Comparison of ENCODE assay signal across 8 mouse cellular contexts in genomic region chr10:4391851-4392250, GRCm38 (mm10). TPM values are rescaled to one million over a fixed set of nuclear protein-coding genes. Genes with fewer than 3 reads are reported as not detected.
DNase-seq lines count a peak whose midpoint lies in the region; ATAC-seq and TF ChIP-seq lines count a peak whose summit lies in the region.

No protein-coding gene starts in this region.

- in situ Hi-C loops in ES-E14 (cut with MboI; ENCODE audit: low sequenced_read_pairs in 2 of 2, unreplicated experiment in 2 of 2) = no loop called here

- H3K4me2 ChIP-seq in intestine, postnatal 0 days (replicated peaks; ENCODE audit: low read depth) = no peak overlapping the region
- no peak overlapping the region for H3K4me2 ChIP-seq in intestine, embryonic 15.5 days (replicated peaks)
- H3K4me2 ChIP-seq in hindbrain, postnatal 0 days (ENCODE audit: low read depth, low read length) = peak overlapping the region; percentile 25

- no peaks in the 10 kb centered on the region for H3K9me3 ChIP-seq in intestine, postnatal 0 days (ENCODE audit: control insufficient read depth)
- H3K9me3 ChIP-seq in intestine, embryonic 15.5 days = no peaks in the 10 kb centered on the region
- no peaks in the 10 kb centered on the region for H3K9me3 ChIP-seq in ES-E14 (ENCODE audit: control insufficient read depth, insufficient read depth, low read depth, low read length)
- H3K9me3 ChIP-seq in hindbrain, postnatal 0 days (ENCODE audit: low read length) = no peaks in the 10 kb centered on the region
- no peaks in the 10 kb centered on the region for H3K9me3 ChIP-seq in megakaryocyte, embryonic 14.5 days

- no peaks in the 10 kb centered on the region for H3K27me3 ChIP-seq in intestine, postnatal 0 days (replicated peaks; ENCODE audit: control insufficient read depth, insufficient read depth, low read length)
- H3K27me3 ChIP-seq in intestine, embryonic 15.5 days (replicated peaks) = no peaks in the 10 kb centered on the region
- no peaks in the 10 kb centered on the region for H3K27me3 ChIP-seq in hindbrain, postnatal 0 days (ENCODE audit: insufficient read depth, low read length)
- no peaks in the 10 kb centered on the region for H3K27me3 ChIP-seq in megakaryocyte, embryonic 14.5 days (replicated peaks)

- H3K4me3 ChIP-seq in intestine, postnatal 0 days (ENCODE audit: low read depth, low read length) = no peak overlapping the region
- no peak overlapping the region for H3K4me3 ChIP-seq in intestine, embryonic 15.5 days (replicated peaks)
- H3K4me3 ChIP-seq in ES-E14 (ENCODE audit: insufficient read depth in 1 of 2, low read depth in 1 of 2, low read length in 2 of 2, poor library complexity in 1 of 2, severe bottlenecking in 1 of 2) = no peak overlapping the region; a peak in 1 of 4 replicates
- H3K4me3 ChIP-seq in hindbrain, postnatal 0 days (ENCODE audit: low read length) = no peak overlapping the region
- peak overlapping the region; percentile 2 for H3K4me3 ChIP-seq in megakaryocyte, embryonic 14.5 days (replicated peaks)

- DNase-seq in adrenal gland, postnatal 10 days = peak; percentile 41
- DNase-seq in adrenal gland, adult 18-20 months (ENCODE audit: low spot score in 2 of 2) = no peak
- DNase-seq in ES-E14 (ENCODE audit: low read depth, low spot score) = no peak
- peak; percentile 45 for DNase-seq in hindbrain, postnatal 0 days (ENCODE audit: low spot score)
- no peak for DNase-seq in ovary, postnatal 10 days (ENCODE audit: low spot score)

- WGBS in intestine, postnatal 0 days = 25% methylated on average over 6 of the region's 6 CpGs
- 43% methylated on average over 6 of the region's 6 CpGs for WGBS in intestine, embryonic 15.5 days
- WGBS in hindbrain, postnatal 0 days = 42% methylated on average over 6 of the region's 6 CpGs

- peaks cover 13% of the 10 kb centered on the region for H3K36me3 ChIP-seq in intestine, postnatal 0 days (ENCODE audit: control insufficient read depth, insufficient read depth)
- peaks cover 6% of the 10 kb centered on the region for H3K36me3 ChIP-seq in intestine, embryonic 15.5 days
- H3K36me3 ChIP-seq in ES-E14 (ENCODE audit: control insufficient read depth, insufficient read depth, low read length, poor library complexity, severe bottlenecking) = peaks cover 16% of the 10 kb centered on the region; the same call in 1 of the 2 replicates
- H3K36me3 ChIP-seq in hindbrain, postnatal 0 days (ENCODE audit: insufficient read depth, low read length) = no peaks in the 10 kb centered on the region
- peaks cover 61% of the 10 kb centered on the region for H3K36me3 ChIP-seq in megakaryocyte, embryonic 14.5 days (replicated peaks; ENCODE audit: low read length)

- TF ChIP-seq CTCF in intestine, postnatal 0 days (IDR thresholded peaks at IDR 0.05; ENCODE audit: low read depth) = peak; percentile 78
- peak; percentile 70 for TF ChIP-seq CTCF in hindbrain, postnatal 0 days (IDR thresholded peaks at IDR 0.05; ENCODE audit: low read depth)

- no peak for ATAC-seq in intestine, postnatal 0 days
- ATAC-seq in intestine, embryonic 15.5 days = no peak
- no peak for ATAC-seq in hindbrain, postnatal 0 days

- peaks cover 10% of the 10 kb centered on the region for H3K4me1 ChIP-seq in intestine, postnatal 0 days (replicated peaks; ENCODE audit: control insufficient read depth, insufficient read depth, low read length)
- H3K4me1 ChIP-seq in intestine, embryonic 15.5 days (replicated peaks) = peaks cover 19% of the 10 kb centered on the region
- peaks cover 5 to 22% of the 10 kb centered on the region in 2 experiments; a peak in 3 of 4 replicates for H3K4me1 ChIP-seq in ES-E14 (ENCODE audit: control insufficient read depth in 2 of 2, insufficient read depth in 2 of 2, low read length in 2 of 2, poor library complexity in 1 of 2)
- H3K4me1 ChIP-seq in hindbrain, postnatal 0 days (ENCODE audit: insufficient read depth, low read length) = peaks cover 24% of the 10 kb centered on the region
- H3K4me1 ChIP-seq in megakaryocyte, embryonic 14.5 days = peaks cover 70% of the 10 kb centered on the region

- H3K27ac ChIP-seq in intestine, postnatal 0 days (ENCODE audit: low read depth, low read length) = no peak overlapping the region
- H3K27ac ChIP-seq in intestine, embryonic 15.5 days = no peak overlapping the region
- no peak overlapping the region for H3K27ac ChIP-seq in ES-E14 (ENCODE audit: insufficient read depth, low read depth, low read length, poor library complexity, severe bottlenecking)
- no peak overlapping the region for H3K27ac ChIP-seq in hindbrain, postnatal 0 days

- no peak overlapping the region for H3K9ac ChIP-seq in intestine, postnatal 0 days (ENCODE audit: low read depth, low read length)
- H3K9ac ChIP-seq in intestine, embryonic 15.5 days = no peak overlapping the region
- H3K9ac ChIP-seq in ES-E14 (ENCODE audit: insufficient read depth, low read depth, low read length, poor library complexity, severe bottlenecking) = peak overlapping the region; percentile 30; the same call in 1 of the 2 replicates
- H3K9ac ChIP-seq in hindbrain, postnatal 0 days (replicated peaks; ENCODE audit: low read length) = no peak overlapping the region

TF ChIP-seq in ES-E14, 5 proteins besides CTCF, POLR2A, EP300 and RAD21:
- TF ChIP-seq MAFK (IDR thresholded peaks at IDR 0.05; ENCODE audit: insufficient read depth, low read depth, low read length) (no peak), HCFC1 (IDR thresholded peaks at IDR 0.05; ENCODE audit: borderline replicate concordance, insufficient read depth, low read length) (no peak), ZNF384 (IDR thresholded peaks at IDR 0.05; ENCODE audit: low read depth, low read length) (no peak), ZC3H11A (IDR thresholded peaks at IDR 0.05; ENCODE audit: borderline replicate concordance, low read depth, low read length) (no peak), CHD2 (IDR thresholded peaks at IDR 0.05; ENCODE audit: low read depth, low read length) (no peak)

RNA-seq across cellular contexts. Expression of gene Zbtb2, which starts 3.9 kb away (rescaled TPM):
- 10 to 100 TPM; 10.6 to 12.1 TPM for total RNA-seq in adrenal gland, postnatal 10 days (2021)
- total RNA-seq in adrenal gland, adult 18-20 months (2021) = 10 to 100 TPM; 12.1 to 13.5 TPM
- 5.1 and 5.6 TPM in 2 replicates for polyA plus RNA-seq in intestine, postnatal 0 days (2015; fragmentation: Nextera tagmentation; extraction: Ambion mirVana)
- polyA plus RNA-seq in intestine, embryonic 15.5 days (2015; fragmentation: Nextera tagmentation; extraction: Ambion mirVana) = 11.7 and 12.0 TPM in 2 replicates
- 11.9 and 14.7 TPM in 2 replicates for total RNA-seq in ES-E14 (2012; rRNA removed)
- total RNA-seq in hindbrain, postnatal 0 days (2014; rRNA removed) = 18.0 and 19.5 TPM in 2 replicates
- polyA plus RNA-seq in hindbrain, postnatal 0 days (2015; fragmentation: Nextera tagmentation; extraction: Ambion mirVana) = 11.8 and 13.5 TPM in 2 replicates
- polyA plus RNA-seq in megakaryocyte, embryonic 14.5 days (2012; ENCODE audit: insufficient read depth, low replicate concordance) = 3.1 and 5.1 TPM in 2 replicates

RNA-seq across cellular contexts. Expression of gene Rmnd1, which starts 40.3 kb away (rescaled TPM):
- total RNA-seq in adrenal gland, postnatal 10 days (2021) = 10 to 100 TPM; 44.0 to 76.6 TPM
- 10 to 100 TPM; 45.9 to 50.1 TPM for total RNA-seq in adrenal gland, adult 18-20 months (2021)
- polyA plus RNA-seq in intestine, postnatal 0 days (2015; fragmentation: Nextera tagmentation; extraction: Ambion mirVana) = 24.8 and 26.8 TPM in 2 replicates
- polyA plus RNA-seq in intestine, embryonic 15.5 days (2015; fragmentation: Nextera tagmentation; extraction: Ambion mirVana) = 44.9 and 50.1 TPM in 2 replicates
- 31.8 and 35.1 TPM in 2 replicates for total RNA-seq in ES-E14 (2012; rRNA removed)
- total RNA-seq in hindbrain, postnatal 0 days (2014; rRNA removed) = 24.7 and 56.8 TPM in 2 replicates
- polyA plus RNA-seq in hindbrain, postnatal 0 days (2015; fragmentation: Nextera tagmentation; extraction: Ambion mirVana) = 25.6 and 30.0 TPM in 2 replicates
- polyA plus RNA-seq in megakaryocyte, embryonic 14.5 days (2012; ENCODE audit: insufficient read depth, low replicate concordance) = 2.3 TPM in 1 of 2 replicates, not detected in the other

RNA-seq across cellular contexts. Expression of gene Armt1, which starts 40.4 kb away (rescaled TPM):
- 10 to 100 TPM; 13.2 to 19.1 TPM for total RNA-seq in adrenal gland, postnatal 10 days (2021)
- 10 to 100 TPM; 11.4 to 13.3 TPM for total RNA-seq in adrenal gland, adult 18-20 months (2021)
- 9.5 and 10.3 TPM in 2 replicates for polyA plus RNA-seq in intestine, postnatal 0 days (2015; fragmentation: Nextera tagmentation; extraction: Ambion mirVana)
- 16.4 and 16.6 TPM in 2 replicates for polyA plus RNA-seq in intestine, embryonic 15.5 days (2015; fragmentation: Nextera tagmentation; extraction: Ambion mirVana)
- total RNA-seq in ES-E14 (2012; rRNA removed) = 17.6 and 19.0 TPM in 2 replicates
- 8.3 and 10.8 TPM in 2 replicates for total RNA-seq in hindbrain, postnatal 0 days (2014; rRNA removed)
- polyA plus RNA-seq in hindbrain, postnatal 0 days (2015; fragmentation: Nextera tagmentation; extraction: Ambion mirVana) = 6.6 and 7.7 TPM in 2 replicates
- polyA plus RNA-seq in megakaryocyte, embryonic 14.5 days (2012; ENCODE audit: insufficient read depth, low replicate concordance) = 5.2 TPM in 1 of 2 replicates, not detected in the other

Comparison
In these comparisons a context has a peak if more than half of its experiments do, and no peak if none do; other contexts are left out.
1. DNase-seq: peak in adrenal gland, postnatal 10 days (single experiment) and hindbrain, postnatal 0 days (single experiment); none in adrenal gland, adult 18-20 months (0 of 2), ES-E14 (single experiment) and ovary, postnatal 10 days (single experiment).